Mouse (Mus musculus): ENCODE measurements around the gene Mtfp1.
"Not testable (repeated sequence)": the region's sequence is repeated elsewhere in the genome, so short reads cannot be mapped to it uniquely, and the experiment has no call there.

Gene Mtfp1

GRCm38 (mm10) chr11:4115407-4115806 lies 20.2 kb upstream of the Mtfp1 start:
- no peak for DNase-seq (ENCODE audit: low read depth, low spot score)

- DNase-seq (ENCODE audit: low read depth, low spot score), result not testable (repeated sequence)
Measured at GRCm38 (mm10) chr11:4114541-4114940, 19.3 kb upstream of the Mtfp1 start.

GRCm38 (mm10) chr11:4113970-4114369 lies 18.7 kb upstream of the Mtfp1 start:
- no peak for DNase-seq (ENCODE audit: low read depth, low spot score)

GRCm38 (mm10) chr11:4113496-4113895 lies 18.3 kb upstream of the Mtfp1 start:
- no peak for DNase-seq (ENCODE audit: low read depth, low spot score)

- no peak for DNase-seq (ENCODE audit: low read depth, low spot score)
Measured at GRCm38 (mm10) chr11:4112861-4113260, 17.6 kb upstream of the Mtfp1 start.

- DNase-seq (ENCODE audit: low read depth, low spot score), result no peak
Measured at GRCm38 (mm10) chr11:4112033-4112432, 16.8 kb upstream of the Mtfp1 start.

GRCm38 (mm10) chr11:4108691-4109090 lies 13.4 kb upstream of the Mtfp1 start:
- DNase-seq (ENCODE audit: low read depth, low spot score), result no peak

- DNase-seq (ENCODE audit: low read depth, low spot score), result not testable (repeated sequence)
Measured at GRCm38 (mm10) chr11:4107901-4108300, 12.7 kb upstream of the Mtfp1 start.

- DNase-seq (ENCODE audit: low read depth, low spot score), result no peak
Measured at GRCm38 (mm10) chr11:4105444-4105843, 10.2 kb upstream of the Mtfp1 start.

GRCm38 (mm10) chr11:4104989-4105388 lies 9.7 kb upstream of the Mtfp1 start:
- no peak for DNase-seq (ENCODE audit: low read depth, low spot score)

- no peak for DNase-seq (ENCODE audit: low read depth, low spot score)
Measured at GRCm38 (mm10) chr11:4103522-4103921, 8.3 kb upstream of the Mtfp1 start.

GRCm38 (mm10) chr11:4101851-4102250 lies 6.6 kb upstream of the Mtfp1 start:
- DNase-seq (ENCODE audit: low read depth, low spot score), result no peak

GRCm38 (mm10) chr11:4099447-4099846 lies 4.2 kb upstream of the Mtfp1 start:
- no peak for DNase-seq (ENCODE audit: low read depth, low spot score)

GRCm38 (mm10) chr11:4098816-4099215 lies 3.6 kb upstream of the Mtfp1 start:
- DNase-seq (ENCODE audit: low read depth, low spot score), result no peak

GRCm38 (mm10) chr11:4098120-4098519 lies 2.9 kb upstream of the Mtfp1 start:
- DNase-seq (ENCODE audit: low read depth, low spot score), result no peak

- no peak for DNase-seq (ENCODE audit: low read depth, low spot score)
Measured at GRCm38 (mm10) chr11:4097091-4097621, 1.9 kb upstream of the Mtfp1 start.

GRCm38 (mm10) chr11:4096054-4096984 lies 1.1 kb upstream of the Mtfp1 start:
- peak; percentile 98 for DNase-seq (ENCODE audit: low read depth, low spot score)

GRCm38 (mm10) chr11:4094378-4095170 lies 671 bp downstream of the Mtfp1 start:
- DNase-seq (ENCODE audit: low read depth, low spot score), result peak; percentile 80

GRCm38 (mm10) chr11:4093459-4094377 lies 1.5 kb downstream of the Mtfp1 start:
- DNase-seq (ENCODE audit: low read depth, low spot score), result no peak

- no peak for DNase-seq (ENCODE audit: low read depth, low spot score)
Measured at GRCm38 (mm10) chr11:4087267-4087666, 8.0 kb downstream of the Mtfp1 start.

- no peak for DNase-seq (ENCODE audit: low read depth, low spot score)
Measured at GRCm38 (mm10) chr11:4086246-4086645, 9.0 kb downstream of the Mtfp1 start.

Data from c-Kit-negative CD71-positive TER-119-positive erythroid progenitor cells, embryonic 14.5 days (primary cell).